Mouse (Mus musculus) stomach, postnatal 0 days (tissue): ENCODE measurements around the gene Gm8247. TPM values are rescaled to one million over a fixed set of nuclear protein-coding genes. Genes with fewer than 3 reads are reported as not detected.
"Not testable (repeated sequence)": the region's sequence is repeated elsewhere in the genome, so short reads cannot be mapped to it uniquely, and the experiment has no call there.

Source experiments
- ATAC-seq: fragments of 200-750 bp; cut with Nextera tagmentation; 2 replicates; pipeline ENCODE4 v1.8.0; 2017; ENCODE audit not compliant: low FRiP score, low TSS enrichment
- DNase-seq: peaks from one replicate; pipeline ENCODE4 v3.0.0-alpha.2; 2016; ENCODE audit warnings: low spot score
- H3K27ac ChIP-seq: fragments of 300-500 bp; sonication (generic); replicated peaks from 2 replicates; pipeline ENCODE4 v1.5.1; 2014; ENCODE audit warnings: mild to moderate bottlenecking, control low read depth
- H3K27me3 ChIP-seq: fragments of 300-500 bp; sonication (generic); 2 replicates; pipeline ENCODE4 v1.6.1; 2014; ENCODE audit warnings: low read length; ENCODE audit not compliant: control insufficient read depth, insufficient read depth
- H3K36me3 ChIP-seq: fragments of 300-500 bp; sonication (generic); 2 replicates; pipeline ENCODE4 v1.6.1; 2014; ENCODE audit warnings: low read length, mixed read lengths; ENCODE audit not compliant: control insufficient read depth, insufficient read depth
- H3K4me1 ChIP-seq: fragments of 300-500 bp; sonication (generic); replicated peaks from 2 replicates; pipeline ENCODE4 v1.6.1; 2014; ENCODE audit warnings: antibody characterized with exemption; ENCODE audit not compliant: control insufficient read depth, insufficient read depth
- H3K4me2 ChIP-seq: fragments of 300-500 bp; sonication (generic); replicated peaks from 2 replicates; pipeline ENCODE4 v1.6.1; 2014; ENCODE audit warnings: low read depth, mild to moderate bottlenecking, control low read depth, moderate library complexity
- H3K4me3 ChIP-seq: fragments of 300-500 bp; sonication (generic); 2 replicates; pipeline ENCODE4 v1.5.1; 2014; ENCODE audit warnings: low read depth, low read length, control low read depth
- H3K9ac ChIP-seq: fragments of 300-500 bp; sonication (generic); 2 replicates; pipeline ENCODE4 v1.6.1; 2014; ENCODE audit warnings: mild to moderate bottlenecking, low read length, control low read depth, mixed read lengths
- H3K9me3 ChIP-seq: fragments of 300-500 bp; sonication (generic); 2 replicates; pipeline ENCODE4 v1.6.1; 2016; ENCODE audit warnings: low read length; ENCODE audit not compliant: control insufficient read depth
- WGBS: fragments of 180-500 bp; shearing (Covaris S2); extraction: QIAGEN DNeasy Blood & Tissue Kit; methylation state at CpG from one replicate; pipeline ENCODE4 v1.1.7; 2014; 5-methylcytosine and 5-hydroxymethylcytosine counted together
- polyA plus RNA-seq: library from polyadenylated mRNA; unstranded; fragments of >200 nt; fragmentation: Nextera tagmentation; extraction: Ambion mirVana; gene quantifications from 2 replicates; pipeline ENCODE4 v1.2.1, GENCODE M21; 2015

The Gm8247 gene
- polyA plus RNA-seq = not detected in 2 replicates

DNA sequence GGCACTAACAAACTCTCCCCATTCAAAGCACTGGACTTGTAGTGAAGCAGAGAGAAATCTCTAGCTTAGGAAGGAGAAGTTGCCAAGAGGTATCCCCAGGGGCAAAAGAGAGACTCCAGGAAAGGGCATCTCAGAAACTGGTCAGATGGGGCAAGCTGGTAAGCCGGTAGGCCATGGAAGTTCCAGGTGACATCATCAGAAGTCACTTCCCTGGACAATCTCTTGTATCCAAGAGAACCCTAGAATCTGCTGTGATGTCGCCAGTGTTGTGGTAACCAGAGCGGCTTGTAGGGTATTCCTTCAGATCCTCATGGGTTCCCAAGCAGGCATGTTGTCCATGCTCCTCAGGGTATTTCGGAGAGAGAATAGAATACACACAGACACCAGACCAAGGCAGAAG, at the start of gene Gm8247:
Gene Gm8247, plus strand, starts transcription at position 301 of the 400 bp plus-strand sequence.
- H3K4me1 ChIP-seq, H3K4me3 ChIP-seq, H3K27ac ChIP-seq, H3K36me3 ChIP-seq, H3K9ac ChIP-seq, DNase-seq, H3K27me3 ChIP-seq, H3K9me3 ChIP-seq, H3K4me2 ChIP-seq, ATAC-seq: not testable (repeated sequence)
- 90% methylated on average over 4 of the region's 4 CpGs for WGBS

DNA sequence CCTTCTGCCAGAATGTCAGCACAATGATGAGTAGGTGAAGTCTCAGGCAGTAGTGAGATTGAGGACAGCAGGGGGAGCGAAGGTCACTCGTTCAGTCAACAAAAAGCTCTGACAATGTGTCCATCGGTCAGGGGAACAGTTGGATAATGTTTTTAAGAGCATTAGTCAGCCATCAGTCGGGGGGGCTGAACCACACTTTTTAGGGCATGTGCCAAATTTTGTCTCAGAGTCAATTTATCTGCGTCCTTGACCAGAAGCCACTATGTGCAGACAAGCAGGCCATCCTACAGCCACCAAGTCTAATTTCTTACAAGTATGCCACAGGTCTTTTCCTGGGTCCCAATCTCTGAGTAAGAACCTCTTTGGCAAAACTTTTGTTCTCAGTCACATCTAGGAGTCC, 35.0 kb upstream of the Gm8247 start:
- H3K9me3 ChIP-seq, H3K36me3 ChIP-seq, H3K4me3 ChIP-seq, DNase-seq, H3K27ac ChIP-seq, H3K27me3 ChIP-seq, H3K4me2 ChIP-seq, H3K9ac ChIP-seq, H3K4me1 ChIP-seq, ATAC-seq: not testable (repeated sequence)
- WGBS = 67% methylated on average over 3 of the region's 5 CpGs

DNA sequence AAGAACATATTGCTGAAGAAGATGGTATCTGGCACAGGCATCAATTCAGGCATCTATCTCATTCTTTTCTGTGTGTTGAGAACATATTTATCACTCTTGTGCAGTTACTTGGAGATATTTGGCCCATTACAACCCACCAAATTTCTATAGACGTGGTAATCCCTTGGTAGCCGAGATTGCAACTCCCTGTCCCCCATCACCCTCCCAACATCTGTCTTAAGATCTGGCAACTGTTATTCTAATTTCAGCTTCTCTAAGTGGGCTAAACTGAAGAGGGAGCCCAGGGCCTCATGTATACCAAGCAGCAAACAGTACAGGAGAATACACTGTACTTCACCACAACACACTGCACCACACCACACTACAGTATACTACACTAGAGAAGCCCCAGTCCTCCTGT, 8.8 kb downstream of the Gm8247 start:
- H3K27ac ChIP-seq, H3K4me3 ChIP-seq, H3K9me3 ChIP-seq, H3K4me1 ChIP-seq, H3K9ac ChIP-seq, ATAC-seq, H3K4me2 ChIP-seq, H3K36me3 ChIP-seq, DNase-seq, H3K27me3 ChIP-seq: not testable (repeated sequence)
- WGBS = 60% methylated on average over 2 of the region's 2 CpGs

DNA sequence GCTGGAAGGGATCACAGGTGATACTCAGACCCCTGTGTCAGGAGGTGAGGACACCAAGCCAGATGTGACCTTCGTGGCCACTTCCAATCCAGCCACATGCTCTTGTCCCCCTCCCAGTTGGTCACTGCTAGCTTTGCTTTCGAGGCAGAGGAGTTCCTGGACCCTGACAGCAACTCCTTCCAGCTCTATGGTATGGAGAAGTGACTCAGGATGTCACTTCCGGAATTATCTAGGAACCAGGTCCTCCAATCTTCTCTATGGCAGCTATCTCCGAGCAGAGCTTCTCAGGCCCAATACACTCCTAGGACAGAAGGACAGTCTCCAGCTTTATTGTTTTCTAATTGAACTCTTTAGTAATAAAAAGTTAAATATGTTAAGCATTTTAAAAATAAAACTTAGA, 44.8 kb downstream of the Gm8247 start, which contains the start of gene Gm5624:
Gene Gm5624, minus strand, starts transcription at position 202 of the 400 bp plus-strand sequence.
- H3K27me3 ChIP-seq, H3K4me3 ChIP-seq, ATAC-seq, H3K4me2 ChIP-seq, H3K36me3 ChIP-seq, H3K9me3 ChIP-seq, DNase-seq, H3K27ac ChIP-seq, H3K4me1 ChIP-seq, H3K9ac ChIP-seq: not testable (repeated sequence)
- 69% methylated on average over 4 of the region's 4 CpGs for WGBS

Other genes starting within 250 kb of the Gm8247 start
- not detected in 2 replicates for gene Gm5930, start 244.6 kb upstream of the Gm8247 start, polyA plus RNA-seq
- gene Gm8229, start 217.8 kb upstream of the Gm8247 start, polyA plus RNA-seq = not detected in 2 replicates
- gene Gm3371, start 172.5 kb upstream of the Gm8247 start, polyA plus RNA-seq = not detected in 2 replicates
- not detected in 2 replicates for gene Gm8232, start 149.5 kb upstream of the Gm8247 start, polyA plus RNA-seq
- gene BC061237, start 90.7 kb upstream of the Gm8247 start, polyA plus RNA-seq = not detected in 2 replicates
- not detected in 2 replicates for gene Gm17093, start 64.9 kb upstream of the Gm8247 start, polyA plus RNA-seq
- gene Gm5624, start 44.8 kb downstream of the Gm8247 start, polyA plus RNA-seq = not detected in 2 replicates
- gene Gm8257, start 123.3 kb downstream of the Gm8247 start, polyA plus RNA-seq = not detected in 2 replicates
- not detected in 2 replicates for gene Gm8267, start 167.2 kb downstream of the Gm8247 start, polyA plus RNA-seq